In the genomic region with DNA sequence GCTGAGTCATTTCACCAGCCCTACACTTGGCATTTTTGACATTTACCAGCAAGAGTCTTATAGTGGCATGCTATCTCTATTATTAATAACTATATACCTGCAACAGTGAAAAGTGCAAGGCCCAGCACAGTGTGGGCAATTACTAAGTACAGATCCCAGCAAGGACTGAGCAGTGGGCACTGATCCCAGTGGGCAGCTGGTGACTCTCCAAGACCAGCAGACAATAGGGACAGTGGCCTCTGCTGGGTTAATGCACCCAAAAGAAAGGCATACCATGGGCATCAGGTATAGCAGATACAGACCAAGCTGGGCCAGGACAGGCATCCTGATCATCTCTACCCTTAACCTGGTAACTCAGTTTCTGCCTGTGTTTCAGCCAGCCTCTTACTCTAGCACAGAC, we compare ENCODE assay signal across 26 mouse cellular contexts. TPM values are rescaled to one million over a fixed set of nuclear protein-coding genes. Genes with fewer than 3 reads are reported as not detected.
"Had no signal": no experiment of that assay in that cellular context is flagged by ENCODE, and none has a peak within 500 bp of the region (broad histone marks: within the 10 kb centered on the region; RNA-seq: fewer than 3 reads in every experiment).

No protein-coding gene starts in this region.

- H3K4me3 ChIP-seq: midbrain, embryonic 10.5 days; midbrain, embryonic 12.5 days; myocyte; neural tube, embryonic 13.5 days; neural tube, embryonic 15.5 days had no signal

- H3K9ac ChIP-seq: lung, embryonic 14.5 days; midbrain, embryonic 12.5 days; neural tube, embryonic 13.5 days; neural tube, embryonic 15.5 days had no signal

- H3K4me1 ChIP-seq: midbrain, embryonic 10.5 days; midbrain, embryonic 12.5 days; neural tube, embryonic 13.5 days; neural tube, embryonic 15.5 days had no signal

- H3K9me3 ChIP-seq: midbrain, embryonic 10.5 days; midbrain, embryonic 12.5 days; neural tube, embryonic 15.5 days had no signal

- H3K27me3 ChIP-seq: midbrain, embryonic 12.5 days; neural tube, embryonic 13.5 days; neural tube, embryonic 15.5 days had no signal

- H3K4me2 ChIP-seq: lung, embryonic 14.5 days; midbrain, embryonic 12.5 days; neural tube, embryonic 13.5 days; neural tube, embryonic 15.5 days had no signal

- H3K36me3 ChIP-seq: midbrain, embryonic 10.5 days; midbrain, embryonic 12.5 days; neural tube, embryonic 13.5 days; neural tube, embryonic 15.5 days had no signal

- H3K27ac ChIP-seq: midbrain, embryonic 10.5 days; midbrain, embryonic 12.5 days; neural tube, embryonic 13.5 days; neural tube, embryonic 15.5 days had no signal

- DNase-seq: lung, adult 18-20 months; lung, postnatal 10 days; lung, postnatal 4 days; right cerebral cortex, adult 18-20 months; right cerebral cortex, postnatal 25 days; right cerebral cortex, postnatal 4 days; spleen, adult 18-20 months; thymus, adult 18-20 months; thymus, postnatal 14 days; thymus, postnatal 4 days had no signal

- ATAC-seq: midbrain, embryonic 16.5 days had no signal

RNA-seq across cellular contexts. Expression of a gene that starts 15.7 kb away (rescaled TPM):
- total RNA-seq: megakaryocyte, adult 5-6 weeks; megakaryocyte-erythroid progenitor cell, adult 5-6 weeks had no signal
- polyA plus RNA-seq: lung, embryonic 14.5 days; lung, embryonic 16.5 days; midbrain, embryonic 10.5 days; midbrain, embryonic 12.5 days; midbrain, embryonic 14.5 days; midbrain, embryonic 16.5 days; neural tube, embryonic 13.5 days; neural tube, embryonic 15.5 days; small intestine, adult 2 months; stomach, embryonic 14.5 days; stomach, embryonic 16.5 days; thymus, postnatal 0 days; urinary bladder, adult 2 months had no signal

RNA-seq across cellular contexts. Expression of a gene that starts 23.9 kb away (rescaled TPM):
- total RNA-seq: megakaryocyte, adult 5-6 weeks had no signal
